Mouse (Mus musculus) kidney, embryonic 16.5 days (tissue): ENCODE results near the gene Eif6. TPM values are rescaled to one million over a fixed set of nuclear protein-coding genes. Genes with fewer than 3 reads are reported as not detected.
"Not testable (repeated sequence)": the region's sequence is repeated elsewhere in the genome, so short reads cannot be mapped to it uniquely, and the experiment has no call there.

ENCODE experiments used
- ATAC-seq: fragments of 200-750 bp; cut with Nextera tagmentation; 2 replicates; pipeline ENCODE4 v1.8.0; 2017; ENCODE audit warnings: moderate TSS enrichment; ENCODE audit not compliant: low FRiP score, low TSS enrichment
- H3K27ac ChIP-seq: fragments of 300-500 bp; sonication (generic); 2 replicates; pipeline ENCODE4 v1.5.1; 2014; ENCODE audit warnings: low read length
- H3K27me3 ChIP-seq: fragments of 300-500 bp; sonication (generic); 2 replicates; pipeline ENCODE4 v1.6.1; 2014; ENCODE audit warnings: low read length, control low read depth, mixed read lengths; ENCODE audit not compliant: insufficient read depth
- H3K36me3 ChIP-seq: fragments of 300-500 bp; sonication (generic); 2 replicates; pipeline ENCODE4 v1.6.1; 2014; ENCODE audit warnings: low read length, control low read depth, mixed read lengths; ENCODE audit not compliant: insufficient read depth
- H3K4me1 ChIP-seq: fragments of 300-500 bp; sonication (generic); 2 replicates; pipeline ENCODE4 v1.6.1; 2014; ENCODE audit warnings: low read length, control low read depth, mixed read lengths; ENCODE audit not compliant: insufficient read depth
- H3K4me2 ChIP-seq: fragments of 300-500 bp; sonication (generic); replicated peaks from 2 replicates; pipeline ENCODE4 v1.6.1; 2014; ENCODE audit warnings: low read depth, low read length
- H3K4me3 ChIP-seq: fragments of 300-500 bp; sonication (generic); 2 replicates; pipeline ENCODE4 v1.5.1; 2014; ENCODE audit warnings: mild to moderate bottlenecking, low read length
- H3K9ac ChIP-seq: fragments of 300-500 bp; sonication (generic); replicated peaks from 2 replicates; pipeline ENCODE4 v1.6.1; 2014; ENCODE audit warnings: low read length
- H3K9me3 ChIP-seq: fragments of 300-500 bp; sonication (generic); 2 replicates; pipeline ENCODE4 v1.6.1; 2016; ENCODE audit warnings: low read length, control low read depth
- WGBS: fragments of 180-500 bp; shearing (Covaris S2); extraction: QIAGEN DNeasy Blood & Tissue Kit; methylation state at CpG from one replicate; pipeline ENCODE4 v1.1.7; 2014; 5-methylcytosine and 5-hydroxymethylcytosine counted together
- polyA plus RNA-seq: library from polyadenylated mRNA; unstranded; fragments of >200 nt; fragmentation: Nextera tagmentation; extraction: Ambion mirVana; gene quantifications from 2 replicates; pipeline ENCODE4 v1.2.1, GENCODE M21; 2015

The Eif6 gene
- polyA plus RNA-seq, 1 experiment from 2014 or later, result 233 TPM

DNA sequence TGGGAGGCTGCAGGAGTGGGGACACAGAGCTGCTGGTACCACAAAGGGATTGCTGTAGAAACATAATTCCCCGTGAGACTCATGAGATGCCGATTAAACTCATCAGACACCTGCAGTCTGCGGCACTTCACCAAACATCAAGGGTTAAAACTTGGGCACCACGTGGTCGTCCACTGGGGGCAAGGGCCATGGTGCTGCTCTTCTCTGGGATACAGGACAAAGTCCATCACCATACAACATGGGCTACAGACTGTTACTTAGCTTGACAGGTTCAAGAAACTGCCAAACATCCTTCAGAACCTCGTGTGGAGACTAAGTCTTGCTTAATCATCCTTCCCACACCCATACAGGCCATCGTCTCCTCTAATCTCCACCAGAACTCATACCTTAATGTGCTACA is 33.4 kb upstream of the Eif6 start:
- peaks cover 20% of the 10 kb centered on the region for H3K4me1 ChIP-seq
- no peaks in the 10 kb centered on the region for H3K27me3 ChIP-seq
- peaks cover 18% of the 10 kb centered on the region for H3K36me3 ChIP-seq
- WGBS, result 84% methylated on average over 7 of the region's 7 CpGs
- H3K9me3 ChIP-seq, result 0 out of 2 replicates have a peak, but pooled peaks cover 3% of the 10 kb centered on the region
- no peak overlapping the region for H3K4me2 ChIP-seq
- no peak for ATAC-seq
- no peak overlapping the region for H3K27ac ChIP-seq
- no peak overlapping the region for H3K4me3 ChIP-seq
- no peak overlapping the region for H3K9ac ChIP-seq

- H3K4me3 ChIP-seq, result no peak overlapping the region
- 64% methylated on average over 5 of the region's 5 CpGs for WGBS
- peaks cover 32% of the 10 kb centered on the region for H3K36me3 ChIP-seq
- no peak overlapping the region for H3K4me2 ChIP-seq
- no peak overlapping the region for H3K9ac ChIP-seq
- no peak for ATAC-seq
- no peaks in the 10 kb centered on the region for H3K4me1 ChIP-seq
- H3K9me3 ChIP-seq, result no peaks in the 10 kb centered on the region
- no peak overlapping the region for H3K27ac ChIP-seq
- no peaks in the 10 kb centered on the region for H3K27me3 ChIP-seq
These were observed 25.8 kb upstream of the Eif6 start for GRCm38 (mm10) chr2:155852536-155852935.

DNA sequence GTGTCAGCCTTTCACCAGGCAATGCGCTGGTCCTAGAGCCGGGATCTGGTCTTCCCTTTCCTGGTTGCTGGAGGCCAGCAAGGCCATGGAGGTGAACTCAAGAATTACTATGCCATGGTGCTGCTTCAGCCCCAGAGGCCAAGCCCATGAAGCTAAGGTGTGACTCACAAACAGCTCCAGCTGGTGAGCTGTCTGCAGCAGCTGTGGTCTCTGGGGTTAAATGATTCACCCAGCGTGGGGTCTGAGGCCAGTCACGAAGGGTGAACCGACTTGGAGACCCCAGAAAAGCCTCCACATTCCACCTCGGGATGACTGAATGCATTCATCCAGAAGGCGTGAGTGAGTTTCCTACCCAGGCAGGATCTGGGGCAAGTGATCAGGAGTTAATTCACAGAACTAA is 23.4 kb upstream of the Eif6 start:
- 84% methylated on average over 7 of the region's 7 CpGs for WGBS
- H3K4me3 ChIP-seq, result no peak overlapping the region
- H3K27me3 ChIP-seq, result no peaks in the 10 kb centered on the region
- ATAC-seq, result no peak
- no peaks in the 10 kb centered on the region for H3K4me1 ChIP-seq
- H3K27ac ChIP-seq, result no peak overlapping the region
- no peak overlapping the region for H3K4me2 ChIP-seq
- no peaks in the 10 kb centered on the region for H3K9me3 ChIP-seq
- peaks cover 35% of the 10 kb centered on the region for H3K36me3 ChIP-seq
- no peak overlapping the region for H3K9ac ChIP-seq

- Histone ChIP-seq H3K4me1 (no peaks in the 10 kb centered on the region), H3K27me3 (no peaks in the 10 kb centered on the region), H3K4me2 (no peak overlapping the region), H3K27ac (no peak overlapping the region), H3K9ac (no peak overlapping the region), H3K9me3 (no peaks in the 10 kb centered on the region), H3K36me3 (peaks cover 35% of the 10 kb centered on the region), H3K4me3 (no peak overlapping the region)
- no peak for ATAC-seq
- 55% methylated on average over 7 of the region's 7 CpGs for WGBS
These were observed 22.7 kb upstream of the Eif6 start for GRCm38 (mm10) chr2:155849464-155849863.

- H3K36me3 ChIP-seq, result peaks cover 31% of the 10 kb centered on the region
- H3K4me3 ChIP-seq, result no peak overlapping the region
- WGBS, result 34% methylated on average over 6 of the region's 6 CpGs
- no peaks in the 10 kb centered on the region for H3K4me1 ChIP-seq
- no peaks in the 10 kb centered on the region for H3K27me3 ChIP-seq
- no peaks in the 10 kb centered on the region for H3K9me3 ChIP-seq
- peak; percentile 41; the same call in 1 of the 2 replicates for ATAC-seq
- H3K9ac ChIP-seq, result no peak overlapping the region
- H3K4me2 ChIP-seq, result no peak overlapping the region
- no peak overlapping the region for H3K27ac ChIP-seq
These were observed 21.6 kb upstream of the Eif6 start for GRCm38 (mm10) chr2:155848291-155848690.

GRCm38 (mm10) chr2:155846930-155847329 is 20.2 kb upstream of the Eif6 start:
- ATAC-seq, result no peak
- Histone ChIP-seq H3K27me3 (no peaks in the 10 kb centered on the region), H3K9me3 (no peaks in the 10 kb centered on the region), H3K4me1 (no peaks in the 10 kb centered on the region), H3K4me2 (no peak overlapping the region), H3K4me3 (no peak overlapping the region), H3K36me3 (peaks cover 28% of the 10 kb centered on the region), H3K9ac (no peak overlapping the region), H3K27ac (no peak overlapping the region)
- 50% methylated on average over 8 of the region's 8 CpGs for WGBS

DNA sequence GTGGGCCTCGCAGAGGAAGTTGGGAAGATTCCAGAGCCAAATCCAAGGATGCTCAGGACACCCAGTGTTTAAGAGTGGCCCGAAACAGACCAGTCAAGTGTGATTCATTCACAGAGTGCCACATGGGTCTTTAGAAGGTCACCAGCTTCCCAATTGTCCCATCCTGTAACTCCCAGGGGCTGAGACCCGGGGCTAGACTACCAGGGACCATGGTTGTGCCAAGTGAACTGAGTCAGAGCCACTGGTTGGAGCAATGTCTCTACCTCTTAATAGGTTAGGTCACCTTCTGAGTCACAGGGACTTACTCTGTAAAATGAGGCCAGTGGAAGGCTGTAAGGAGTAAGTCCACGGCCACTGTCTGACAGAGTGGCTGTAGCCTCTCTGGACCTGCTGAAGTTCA is 12.2 kb upstream of the Eif6 start:
- Histone ChIP-seq H3K27ac (no peak overlapping the region), H3K9me3 (no peaks in the 10 kb centered on the region), H3K4me1 (no peaks in the 10 kb centered on the region), H3K4me2 (no peak overlapping the region), H3K36me3 (no peaks in the 10 kb centered on the region), H3K9ac (no peak overlapping the region), H3K27me3 (no peaks in the 10 kb centered on the region), H3K4me3 (no peak overlapping the region)
- WGBS, result 78% methylated on average over 4 of the region's 4 CpGs
- ATAC-seq, result no peak

- Histone ChIP-seq H3K4me2 (no peak overlapping the region), H3K9ac (no peak overlapping the region), H3K36me3 (no peaks in the 10 kb centered on the region), H3K9me3 (no peaks in the 10 kb centered on the region), H3K27ac (no peak overlapping the region), H3K4me1 (no peaks in the 10 kb centered on the region), H3K4me3 (no peak overlapping the region), H3K27me3 (no peaks in the 10 kb centered on the region)
- 59% methylated on average over 3 of the region's 3 CpGs for WGBS
- ATAC-seq, result no peak
These were observed 11.2 kb upstream of the Eif6 start for GRCm38 (mm10) chr2:155837961-155838360.

- no peaks in the 10 kb centered on the region for H3K4me1 ChIP-seq
- no peak within 1 kb of the TSS for H3K9ac ChIP-seq
- H3K27me3 ChIP-seq, result no peaks in the 10 kb centered on the region
- no peak for ATAC-seq
- no peaks in the 10 kb centered on the region for H3K36me3 ChIP-seq
- WGBS, result 67% methylated on average over 9 of the region's 9 CpGs
- no peak within 1 kb of the TSS for H3K4me3 ChIP-seq
- H3K9me3 ChIP-seq, result no peaks in the 10 kb centered on the region
- H3K27ac ChIP-seq, result no peak within 1 kb of the TSS
- H3K4me2 ChIP-seq, result no peak within 1 kb of the TSS
These were observed 8.0 kb upstream of the Eif6 start, which contains the start of gene Fam83c for GRCm38 (mm10) chr2:155834732-155835131. Fam83c (minus strand) TSS chr2:155834854.

DNA sequence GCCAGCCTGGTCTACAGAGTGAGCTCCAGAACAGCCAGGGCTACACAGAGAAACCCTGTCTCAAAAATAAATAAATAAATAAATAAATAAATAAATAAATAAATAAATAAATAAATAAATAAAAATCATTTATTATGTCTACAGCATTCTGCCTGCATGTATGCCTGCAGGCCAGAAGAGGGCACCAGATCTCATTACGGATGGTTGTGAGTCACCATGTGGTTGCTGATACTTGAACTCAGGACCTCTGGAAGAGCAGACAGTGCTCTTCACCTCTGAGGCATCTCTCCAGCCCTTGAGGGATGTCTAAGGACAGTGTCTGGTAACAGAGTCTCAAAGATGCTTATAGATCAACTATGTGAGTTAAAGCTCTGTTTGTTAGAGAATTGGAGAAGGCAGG is 5.4 kb upstream of the Eif6 start:
- not testable (repeated sequence) for H3K9ac ChIP-seq, H3K4me1 ChIP-seq, H3K36me3 ChIP-seq, H3K27ac ChIP-seq, H3K9me3 ChIP-seq, H3K4me3 ChIP-seq, ATAC-seq, H3K27me3 ChIP-seq, H3K4me2 ChIP-seq
- 79% methylated on average over 1 of the region's 1 CpGs for WGBS
